Mouse (Mus musculus): ENCODE results near the gene Gm10775.

DNA sequence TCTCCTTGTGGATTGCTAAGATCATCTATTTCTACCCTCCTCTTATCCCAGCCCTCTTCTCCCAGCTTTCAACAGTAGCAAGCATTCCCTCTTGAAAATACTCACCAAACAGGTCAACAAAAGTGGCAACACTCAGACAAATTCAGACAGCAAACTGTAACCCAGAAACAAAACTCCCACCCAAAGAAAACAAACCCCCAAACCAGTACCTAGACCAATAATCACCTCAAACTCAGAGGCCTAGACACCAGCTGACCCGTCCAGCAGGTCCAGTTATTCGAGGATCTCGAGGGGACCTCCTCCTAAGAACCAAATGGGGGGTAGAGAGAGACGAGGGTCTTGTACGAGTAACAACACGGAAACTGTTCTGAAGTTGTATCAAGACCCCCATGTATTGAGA, 33.4 kb upstream of the Gm10775 start:
- no peak for TF ChIP-seq CTCF (IDR thresholded peaks at IDR 0.05; ENCODE audit: low read depth)
- no peak for TF ChIP-seq EP300 (optimal IDR thresholded peaks at IDR 0.05)

Measured in stomach, postnatal 0 days (tissue).